Mouse (Mus musculus) E14TG2a.4 (cell line): Measurements from ENCODE around the gene Nck2.

ENCODE experiments used
- CTCF ChIP-seq: conservative IDR thresholded peaks from 2 replicates; pipeline ENCODE4 v1.5.1; 2014; ENCODE audit warnings: low read length
- POU5F1 ChIP-seq: IDR thresholded peaks from 2 replicates; pipeline ENCODE4 v1.6.1; 2014; ENCODE audit warnings: low read length, borderline replicate concordance

DNA sequence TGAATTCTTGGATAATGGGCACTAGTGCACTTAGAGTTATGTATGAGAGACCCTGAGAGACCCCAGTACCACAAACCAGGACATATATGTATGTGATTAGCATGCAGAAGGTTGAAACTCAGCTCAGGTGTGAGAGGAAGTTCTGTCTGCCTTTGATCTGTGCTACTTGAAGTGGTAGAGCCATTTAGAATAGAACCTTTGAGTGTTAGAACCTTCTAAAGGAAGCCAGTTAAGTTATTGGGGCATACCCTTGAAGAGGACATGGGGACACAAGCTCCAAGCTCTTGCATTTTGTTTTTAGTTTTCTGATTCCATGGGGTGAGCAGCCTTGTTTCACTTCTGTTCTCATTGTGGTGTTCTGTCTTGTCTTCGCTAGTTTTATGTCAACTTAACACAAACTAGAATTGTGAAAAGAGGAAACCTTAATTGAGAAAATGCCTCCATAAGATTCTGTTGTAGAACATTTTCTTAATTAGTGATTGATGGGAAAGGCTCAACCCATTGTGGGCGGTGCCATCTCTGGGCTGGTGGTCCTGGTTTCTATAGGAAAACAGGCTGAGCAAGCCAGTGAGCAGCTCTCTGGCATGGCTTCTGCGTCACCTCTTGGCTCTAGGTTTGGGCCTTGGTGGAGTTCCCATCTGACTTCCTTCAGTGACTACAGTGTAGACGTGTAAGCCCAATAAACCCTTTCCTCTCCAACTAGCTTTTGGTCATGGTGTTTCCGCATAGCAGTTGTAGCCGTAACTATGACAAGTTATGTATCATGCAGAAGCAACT lies 57.0 kb downstream of the Nck2 start:
- TF ChIP-seq CTCF (no peak), POU5F1 (no peak)
